Mouse (Mus musculus): ENCODE measurements around the gene Acsm3. TPM values are rescaled to one million over a fixed set of nuclear protein-coding genes. Genes with fewer than 3 reads are reported as not detected.
"Not testable (repeated sequence)": the region's sequence is repeated elsewhere in the genome, so short reads cannot be mapped to it uniquely, and the experiment has no call there.

The Acsm3 gene
- polyA plus RNA-seq (2014; fragmentation: Nextera tagmentation; extraction: Ambion mirVana) = 0.11 and 0.19 TPM in 2 replicates

GRCm38 (mm10) chr7:119760527-119760951 lies at the start of gene Acsm3:
Gene Acsm3, plus strand, starts transcription at chr7:119760923.
- ATAC-seq (ENCODE audit: low FRiP score) (no peak), DNase-seq (ENCODE audit: low spot score, missing footprints) (no peak)
- Histone ChIP-seq H3K4me2 (no peak within 1 kb of the TSS), H3K4me1 (ENCODE audit: control insufficient read depth, insufficient read depth, low read length) (no peaks in the 10 kb centered on the region), H3K36me3 (ENCODE audit: control insufficient read depth, insufficient read depth, low read length) (no peaks in the 10 kb centered on the region), H3K27ac (ENCODE audit: low read depth, low read length) (no peak within 1 kb of the TSS), H3K9me3 (ENCODE audit: control insufficient read depth, low read length) (no peaks in the 10 kb centered on the region), H3K27me3 (ENCODE audit: control insufficient read depth, insufficient read depth, low read length) (no peaks in the 10 kb centered on the region), H3K4me3 (ENCODE audit: low read depth, low read length) (no peak within 1 kb of the TSS), H3K9ac (ENCODE audit: low read length) (no peak within 1 kb of the TSS)
- WGBS = 87% methylated on average over 11 of the region's 11 CpGs

GRCm38 (mm10) chr7:119714111-119714510 lies 46.6 kb upstream of the Acsm3 start:
- Histone ChIP-seq H3K27me3 (ENCODE audit: control insufficient read depth, insufficient read depth, low read length) (no peaks in the 10 kb centered on the region), H3K9ac (ENCODE audit: low read length) (no peak overlapping the region), H3K4me1 (ENCODE audit: control insufficient read depth, insufficient read depth, low read length) (no peaks in the 10 kb centered on the region), H3K9me3 (ENCODE audit: control insufficient read depth, low read length) (no peaks in the 10 kb centered on the region), H3K4me3 (ENCODE audit: low read depth, low read length) (no peak overlapping the region), H3K27ac (ENCODE audit: low read depth, low read length) (no peak overlapping the region), H3K4me2 (no peak overlapping the region), H3K36me3 (ENCODE audit: control insufficient read depth, insufficient read depth, low read length) (peaks cover 16% of the 10 kb centered on the region)
- WGBS = 90% methylated on average over 7 of the region's 7 CpGs
- DNase-seq (ENCODE audit: low spot score, missing footprints) (no peak), ATAC-seq (ENCODE audit: low FRiP score) (no peak)

GRCm38 (mm10) chr7:119720253-119720946 lies 40.3 kb upstream of the Acsm3 start, which contains the start of gene Thumpd1:
Gene Thumpd1, minus strand, starts transcription at chr7:119720798.
- peaks cover 15% of the 10 kb centered on the region for H3K36me3 ChIP-seq (ENCODE audit: control insufficient read depth, insufficient read depth, low read length)
- peak within 1 kb of the TSS; percentile 78 for H3K4me3 ChIP-seq (ENCODE audit: low read depth, low read length)
- peak within 1 kb of the TSS; percentile 79 for H3K9ac ChIP-seq (ENCODE audit: low read length)
- no peaks in the 10 kb centered on the region for H3K9me3 ChIP-seq (ENCODE audit: control insufficient read depth, low read length)
- H3K27me3 ChIP-seq (ENCODE audit: control insufficient read depth, insufficient read depth, low read length) = no peaks in the 10 kb centered on the region
- peak within 1 kb of the TSS; percentile 52 for H3K4me2 ChIP-seq
- WGBS = under 1% methylated on average over 60 of the region's 60 CpGs
- peak; percentile 96 for ATAC-seq (ENCODE audit: low FRiP score)
- DNase-seq (ENCODE audit: low spot score, missing footprints) = peak; percentile 100
- no peak within 1 kb of the TSS for H3K27ac ChIP-seq (ENCODE audit: low read depth, low read length)
- peaks cover 4% of the 10 kb centered on the region for H3K4me1 ChIP-seq (ENCODE audit: control insufficient read depth, insufficient read depth, low read length)

- Histone ChIP-seq H3K9me3 (ENCODE audit: control insufficient read depth, low read length) (no peaks in the 10 kb centered on the region), H3K4me1 (ENCODE audit: control insufficient read depth, insufficient read depth, low read length) (peaks cover 4% of the 10 kb centered on the region), H3K36me3 (ENCODE audit: control insufficient read depth, insufficient read depth, low read length) (peaks cover 10% of the 10 kb centered on the region), H3K4me3 (ENCODE audit: low read depth, low read length) (peak overlapping the region; percentile 78), H3K27ac (ENCODE audit: low read depth, low read length) (no peak overlapping the region), H3K4me2 (peak overlapping the region; percentile 52), H3K9ac (ENCODE audit: low read length) (peak overlapping the region; percentile 79), H3K27me3 (ENCODE audit: control insufficient read depth, insufficient read depth, low read length) (no peaks in the 10 kb centered on the region)
- WGBS = 16% methylated on average over 8 of the region's 8 CpGs
- ATAC-seq (ENCODE audit: low FRiP score) (peak; percentile 58), DNase-seq (ENCODE audit: low spot score, missing footprints) (no peak)
Observed at GRCm38 (mm10) chr7:119720947-119721310, 39.8 kb upstream of the Acsm3 start.

- H3K9ac ChIP-seq (ENCODE audit: low read length) = no peak overlapping the region
- no peak overlapping the region for H3K4me2 ChIP-seq
- no peaks in the 10 kb centered on the region for H3K9me3 ChIP-seq (ENCODE audit: control insufficient read depth, low read length)
- no peak overlapping the region for H3K27ac ChIP-seq (ENCODE audit: low read depth, low read length)
- ATAC-seq (ENCODE audit: low FRiP score) (no peak), DNase-seq (ENCODE audit: low spot score, missing footprints) (no peak)
- no peaks in the 10 kb centered on the region for H3K36me3 ChIP-seq (ENCODE audit: control insufficient read depth, insufficient read depth, low read length)
- H3K4me3 ChIP-seq (ENCODE audit: low read depth, low read length) = no peak overlapping the region
- WGBS = 90% methylated on average over 2 of the region's 2 CpGs
- H3K27me3 ChIP-seq (ENCODE audit: control insufficient read depth, insufficient read depth, low read length) = no peaks in the 10 kb centered on the region
- H3K4me1 ChIP-seq (ENCODE audit: control insufficient read depth, insufficient read depth, low read length) = no peaks in the 10 kb centered on the region
Observed at GRCm38 (mm10) chr7:119727621-119728020, 33.1 kb upstream of the Acsm3 start.

- H3K4me1 ChIP-seq (ENCODE audit: control insufficient read depth, insufficient read depth, low read length); H3K4me3 ChIP-seq (ENCODE audit: low read depth, low read length); H3K36me3 ChIP-seq (ENCODE audit: control insufficient read depth, insufficient read depth, low read length); ATAC-seq (ENCODE audit: low FRiP score); H3K27me3 ChIP-seq (ENCODE audit: control insufficient read depth, insufficient read depth, low read length); H3K9ac ChIP-seq (ENCODE audit: low read length); DNase-seq (ENCODE audit: low spot score, missing footprints); H3K4me2 ChIP-seq; H3K27ac ChIP-seq (ENCODE audit: low read depth, low read length); H3K9me3 ChIP-seq (ENCODE audit: control insufficient read depth, low read length): not testable (repeated sequence)
- 84% methylated on average over 4 of the region's 4 CpGs for WGBS
Observed at GRCm38 (mm10) chr7:119731262-119731661, 29.5 kb upstream of the Acsm3 start.

- H3K4me2 ChIP-seq = no peak overlapping the region
- WGBS = 83% methylated on average over 2 of the region's 2 CpGs
- H3K9me3 ChIP-seq (ENCODE audit: control insufficient read depth, low read length) = no peaks in the 10 kb centered on the region
- no peak overlapping the region for H3K27ac ChIP-seq (ENCODE audit: low read depth, low read length)
- DNase-seq (ENCODE audit: low spot score, missing footprints) (no peak), ATAC-seq (ENCODE audit: low FRiP score) (0 out of 2 replicates have a peak, but pooled peaks have one; percentile 30)
- no peak overlapping the region for H3K4me3 ChIP-seq (ENCODE audit: low read depth, low read length)
- no peaks in the 10 kb centered on the region for H3K36me3 ChIP-seq (ENCODE audit: control insufficient read depth, insufficient read depth, low read length)
- H3K27me3 ChIP-seq (ENCODE audit: control insufficient read depth, insufficient read depth, low read length) = no peaks in the 10 kb centered on the region
- no peaks in the 10 kb centered on the region for H3K4me1 ChIP-seq (ENCODE audit: control insufficient read depth, insufficient read depth, low read length)
- H3K9ac ChIP-seq (ENCODE audit: low read length) = no peak overlapping the region
Observed at GRCm38 (mm10) chr7:119738877-119739276, 21.8 kb upstream of the Acsm3 start.

- H3K27ac ChIP-seq (ENCODE audit: low read depth, low read length) = not testable (repeated sequence)
- WGBS = 5% methylated on average over 25 of the region's 44 CpGs
- H3K4me2 ChIP-seq = peak overlapping the region; percentile 31; the same call in 1 of the 2 replicates
Observed at GRCm38 (mm10) chr7:119739798-119740468, 20.8 kb upstream of the Acsm3 start.

GRCm38 (mm10) chr7:119744321-119744720 lies 16.4 kb upstream of the Acsm3 start:
- Histone ChIP-seq H3K9me3 (ENCODE audit: control insufficient read depth, low read length) (no peaks in the 10 kb centered on the region), H3K4me3 (ENCODE audit: low read depth, low read length) (peak overlapping the region; percentile 12), H3K4me1 (ENCODE audit: control insufficient read depth, insufficient read depth, low read length) (0 out of 2 replicates have a peak, but pooled peaks cover 3% of the 10 kb centered on the region), H3K9ac (ENCODE audit: low read length) (no peak overlapping the region), H3K36me3 (ENCODE audit: control insufficient read depth, insufficient read depth, low read length) (no peaks in the 10 kb centered on the region), H3K4me2 (peak overlapping the region; percentile 30), H3K27me3 (ENCODE audit: control insufficient read depth, insufficient read depth, low read length) (no peaks in the 10 kb centered on the region), H3K27ac (ENCODE audit: low read depth, low read length) (no peak overlapping the region)
- WGBS = 10% methylated on average over 33 of the region's 34 CpGs
- ATAC-seq (ENCODE audit: low FRiP score) (peak; percentile 46; the same call in 1 of the 2 replicates), DNase-seq (ENCODE audit: low spot score, missing footprints) (peak; percentile 93)

More at GRCm38 (mm10) chr7:119739798-119740468, 20.8 kb upstream of the Acsm3 start:
- ATAC-seq (ENCODE audit: low FRiP score) = peak; percentile 82
- H3K9me3 ChIP-seq (ENCODE audit: control insufficient read depth, low read length); H3K27me3 ChIP-seq (ENCODE audit: control insufficient read depth, insufficient read depth, low read length); H3K36me3 ChIP-seq (ENCODE audit: control insufficient read depth, insufficient read depth, low read length); DNase-seq (ENCODE audit: low spot score, missing footprints); H3K4me1 ChIP-seq (ENCODE audit: control insufficient read depth, insufficient read depth, low read length): not testable (repeated sequence)
- H3K9ac ChIP-seq (ENCODE audit: low read length) = peak overlapping the region; percentile 59
- peak overlapping the region; percentile 34 for H3K4me3 ChIP-seq (ENCODE audit: low read depth, low read length)
